Mouse (Mus musculus) liver, adult 2 months (tissue): ENCODE data around the gene Plch1. TPM values are rescaled to one million over a fixed set of nuclear protein-coding genes. Genes with fewer than 3 reads are reported as not detected.

ENCODE experiments used
- DNase-seq: peaks from one replicate; pipeline ENCODE4 v3.0.0-alpha.2; 2011; ENCODE audit warnings: low read depth, low spot score; ENCODE audit errors: extremely low read depth
- H3K27ac ChIP-seq: fragments of 200-500 bp; replicated peaks from 2 replicates; pipeline ENCODE4 v1.5.1; 2012; ENCODE audit warnings: low read depth, mild to moderate bottlenecking, control low read depth, inconsistent platforms, low read length; ENCODE audit not compliant: insufficient read depth
- H3K27me3 ChIP-seq: fragments of 200-500 bp; 2 replicates; pipeline ENCODE4 v1.6.1; 2012; ENCODE audit warnings: mild to moderate bottlenecking, moderate library complexity, low read length, inconsistent platforms; ENCODE audit not compliant: control insufficient read depth, insufficient read depth
- H3K36me3 ChIP-seq: fragments of 200-500 bp; 2 replicates; pipeline ENCODE4 v1.6.1; 2012; ENCODE audit warnings: low read length, inconsistent platforms; ENCODE audit not compliant: control insufficient read depth, insufficient read depth
- H3K4me1 ChIP-seq: fragments of 200-500 bp; 2 replicates; pipeline ENCODE4 v1.6.1; 2011; ENCODE audit warnings: low read length; ENCODE audit not compliant: control insufficient read depth, insufficient read depth
- H3K4me3 ChIP-seq: fragments of 200-500 bp; 2 replicates; pipeline ENCODE4 v1.5.1; 2011; ENCODE audit warnings: low read depth, mild to moderate bottlenecking, control low read depth, low read length, moderate library complexity; ENCODE audit not compliant: insufficient read depth
- H3K79me2 ChIP-seq: fragments of 200-500 bp; 2 replicates; pipeline ENCODE4 v1.6.1; 2012; ENCODE audit warnings: inconsistent platforms, mild to moderate bottlenecking, low read length, moderate library complexity; ENCODE audit not compliant: control insufficient read depth, insufficient read depth
- H3K9ac ChIP-seq: fragments of 200-500 bp; 2 replicates; pipeline ENCODE4 v1.6.1; 2012; ENCODE audit warnings: low read depth, mild to moderate bottlenecking, control low read depth, inconsistent platforms, low read length
- CTCF ChIP-seq: fragments of 200-500 bp; IDR thresholded peaks from 2 replicates; pipeline ENCODE4 v1.5.1; 2011; ENCODE audit warnings: low read depth, low read length, control low read depth
- POLR2A ChIP-seq: fragments of 200-500 bp; IDR thresholded peaks from 2 replicates; pipeline ENCODE4 v1.6.1; 2011; ENCODE audit warnings: low read length, control low read depth; ENCODE audit not compliant: insufficient read depth; ENCODE audit errors: extremely low read depth
- WGBS: fragments of 180-500 bp; shearing (Covaris S2); methylation state at CpG from one replicate; pipeline ENCODE4 v1.1.7; 2018; 5-methylcytosine and 5-hydroxymethylcytosine counted together
- polyA plus RNA-seq: library from polyadenylated mRNA; depleted of rRNA; stranded (reverse); fragments of >200 nt; gene quantifications from 2 replicates; pipeline ENCODE4 v1.2.3, GENCODE M21; 2012
- total RNA-seq: library from RNA; depleted of rRNA; stranded (reverse); fragments of >200 nt; gene quantifications from 2 replicates; pipeline ENCODE4 v1.2.3, GENCODE M21; 2014

Gene Plch1
- total and polyA plus RNA-seq, 2 experiments: under 0.01 TPM; not detected in 1

GRCm38 (mm10) chr3:63728325-63728724, 170.9 kb downstream of the Plch1 start:
- H3K4me3 ChIP-seq: no peak overlapping the region
- H3K27me3 ChIP-seq: no peaks in the 10 kb centered on the region
- no peak overlapping the region for H3K27ac ChIP-seq
- TF ChIP-seq POLR2A (no peak), CTCF (no peak)
- H3K36me3 ChIP-seq: no peaks in the 10 kb centered on the region
- H3K79me2 ChIP-seq: no peaks in the 10 kb centered on the region
- no peaks in the 10 kb centered on the region for H3K4me1 ChIP-seq
- no peak overlapping the region for H3K9ac ChIP-seq
- DNase-seq: no peak
- 80% methylated on average over 1 of the region's 1 CpGs for WGBS

- TF ChIP-seq POLR2A (no peak), CTCF (no peak)
- 84% methylated on average over 4 of the region's 4 CpGs for WGBS
Observed at GRCm38 (mm10) chr3:63726667-63727342, 172.5 kb downstream of the Plch1 start.

GRCm38 (mm10) chr3:63693694-63694093, 205.6 kb downstream of the Plch1 start:
- H3K36me3 ChIP-seq: no peaks in the 10 kb centered on the region
- no peak for DNase-seq
- H3K9ac ChIP-seq: no peak overlapping the region
- H3K27me3 ChIP-seq: no peaks in the 10 kb centered on the region
- H3K79me2 ChIP-seq: no peaks in the 10 kb centered on the region
- H3K4me3 ChIP-seq: no peak overlapping the region
- TF ChIP-seq POLR2A (no peak), CTCF (no peak)
- no peak overlapping the region for H3K27ac ChIP-seq
- WGBS: 61% methylated on average over 2 of the region's 2 CpGs
- H3K4me1 ChIP-seq: no peaks in the 10 kb centered on the region

More at GRCm38 (mm10) chr3:63726667-63727342, 172.5 kb downstream of the Plch1 start:
- H3K4me3 ChIP-seq: no peak overlapping the region
- no peaks in the 10 kb centered on the region for H3K4me1 ChIP-seq
- no peak for DNase-seq
- no peaks in the 10 kb centered on the region for H3K79me2 ChIP-seq
- no peak overlapping the region for H3K27ac ChIP-seq
- no peaks in the 10 kb centered on the region for H3K36me3 ChIP-seq
- no peaks in the 10 kb centered on the region for H3K27me3 ChIP-seq
- H3K9ac ChIP-seq: no peak overlapping the region

- H3K36me3 ChIP-seq: no peaks in the 10 kb centered on the region
- H3K4me1 ChIP-seq: no peaks in the 10 kb centered on the region
- H3K27me3 ChIP-seq: no peaks in the 10 kb centered on the region
- no peaks in the 10 kb centered on the region for H3K79me2 ChIP-seq
- DNase-seq: no peak
- TF ChIP-seq POLR2A (no peak), CTCF (no peak)
- no peak overlapping the region for H3K27ac ChIP-seq
- WGBS: 86% methylated on average over 4 of the region's 4 CpGs
- H3K4me3 ChIP-seq: no peak overlapping the region
- H3K9ac ChIP-seq: no peak overlapping the region
Observed at GRCm38 (mm10) chr3:63692727-63693126, 206.5 kb downstream of the Plch1 start.

GRCm38 (mm10) chr3:63668779-63669178, 230.5 kb downstream of the Plch1 start:
- no peaks in the 10 kb centered on the region for H3K36me3 ChIP-seq
- no peak for DNase-seq
- H3K27ac ChIP-seq: no peak overlapping the region
- H3K79me2 ChIP-seq: no peaks in the 10 kb centered on the region
- no peak overlapping the region for H3K9ac ChIP-seq
- H3K27me3 ChIP-seq: no peaks in the 10 kb centered on the region
- TF ChIP-seq CTCF (no peak), POLR2A (no peak)
- 79% methylated on average over 4 of the region's 4 CpGs for WGBS
- no peaks in the 10 kb centered on the region for H3K4me1 ChIP-seq
- no peak overlapping the region for H3K4me3 ChIP-seq

- H3K4me3 ChIP-seq: no peak overlapping the region
- no peaks in the 10 kb centered on the region for H3K4me1 ChIP-seq
- TF ChIP-seq CTCF (no peak), POLR2A (no peak)
- no peak overlapping the region for H3K9ac ChIP-seq
- H3K27ac ChIP-seq: no peak overlapping the region
- H3K36me3 ChIP-seq: no peaks in the 10 kb centered on the region
- DNase-seq: no peak
- no peaks in the 10 kb centered on the region for H3K27me3 ChIP-seq
- WGBS: 82% methylated on average over 3 of the region's 3 CpGs
- no peaks in the 10 kb centered on the region for H3K79me2 ChIP-seq
Observed at GRCm38 (mm10) chr3:63665307-63665706, 234.0 kb downstream of the Plch1 start.
